Mouse (Mus musculus) CD8-positive naive resting alpha-beta T cell, adult 2 months (primary cell): ENCODE measurements around the gene Hmcn1.

ENCODE experiments used
- DNase-seq, 2 experiments: peaks; one replicate each; pipeline ENCODE4 v3.0.0; 2022; ENCODE audit warnings: low read depth in 2 of 2, low spot score in 2 of 2

The Hmcn1 gene

DNA sequence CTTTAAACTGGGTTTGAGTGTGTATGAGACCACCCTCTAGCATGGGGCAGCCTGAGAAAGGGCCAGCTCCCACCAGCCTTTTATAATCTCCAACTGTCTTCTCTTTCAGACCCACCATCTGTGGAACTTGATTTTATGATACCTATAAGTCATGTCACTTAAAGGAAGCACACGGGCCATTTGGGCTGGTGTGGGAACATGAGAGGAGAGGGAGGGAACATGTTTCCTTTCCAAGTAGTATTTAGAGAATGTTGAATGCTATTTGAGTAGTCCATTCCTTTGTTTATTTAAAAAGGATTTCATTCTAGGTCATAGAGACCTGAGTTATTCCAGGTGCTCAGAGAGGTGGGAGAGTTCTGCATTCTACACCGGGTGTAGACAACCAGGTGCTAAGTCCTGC, 1.4 kb upstream of the Hmcn1 start:
- no peak for DNase-seq

DNA sequence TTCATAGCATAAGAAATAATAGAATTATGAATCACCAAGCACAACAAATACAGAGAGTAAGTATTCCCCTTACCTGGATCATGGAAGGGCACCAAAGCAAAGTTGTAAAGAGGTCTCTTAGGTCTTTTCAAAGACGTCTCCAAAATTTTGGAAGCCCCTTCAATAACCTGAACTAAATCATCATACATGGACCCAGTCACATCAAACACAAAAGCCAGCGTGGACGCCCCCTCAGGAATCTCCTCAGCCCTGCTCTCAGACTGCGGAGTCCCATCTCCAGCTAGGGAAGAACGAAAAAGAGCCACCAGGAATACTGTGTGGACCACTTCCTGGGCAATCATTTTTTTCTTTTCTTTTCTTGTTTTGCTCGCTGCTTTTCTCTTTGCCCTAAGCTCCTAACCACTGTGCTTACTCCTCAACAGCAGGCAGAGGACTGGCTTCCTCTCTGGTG, 499 bp downstream of the Hmcn1 start:
- DNase-seq = no peak

DNA sequence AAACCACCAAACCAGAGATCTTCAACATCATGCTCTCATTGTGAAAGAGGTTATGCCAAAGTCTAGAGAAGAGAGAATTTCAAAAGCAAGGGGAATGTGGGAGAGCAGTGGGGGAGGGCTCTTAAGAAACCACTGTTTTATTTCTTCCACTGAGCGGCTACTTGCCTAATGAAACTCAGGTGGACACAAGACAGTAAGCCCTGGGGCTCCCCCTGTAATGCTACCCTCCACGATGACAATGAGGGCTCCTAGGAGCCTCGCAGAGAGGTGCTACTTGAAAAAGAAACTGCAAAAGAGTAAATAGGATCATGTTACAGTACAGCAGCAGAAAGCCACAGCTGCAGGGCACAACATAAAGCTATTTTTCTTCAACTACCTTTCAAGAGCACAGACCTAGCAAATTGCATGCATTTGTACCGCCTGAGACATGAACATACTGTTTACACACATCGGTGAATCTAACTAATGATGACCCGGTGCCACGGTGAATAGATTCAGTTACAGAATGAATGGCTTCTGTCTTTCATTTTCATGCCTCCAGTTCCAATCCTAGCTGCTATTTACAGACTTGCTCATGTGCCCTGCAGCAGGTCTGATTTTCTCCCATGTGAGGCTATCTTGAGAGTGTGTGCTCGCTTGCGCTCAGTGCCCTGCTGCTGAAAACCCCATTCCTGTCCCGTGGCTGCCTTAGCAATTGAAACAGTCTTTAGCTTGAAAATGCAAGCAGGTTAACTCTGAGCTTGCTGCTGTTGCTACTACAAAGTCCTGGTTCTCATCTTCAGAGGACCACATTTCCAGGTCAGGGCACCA, 1.3 kb downstream of the Hmcn1 start:
- no peak for DNase-seq

DNA sequence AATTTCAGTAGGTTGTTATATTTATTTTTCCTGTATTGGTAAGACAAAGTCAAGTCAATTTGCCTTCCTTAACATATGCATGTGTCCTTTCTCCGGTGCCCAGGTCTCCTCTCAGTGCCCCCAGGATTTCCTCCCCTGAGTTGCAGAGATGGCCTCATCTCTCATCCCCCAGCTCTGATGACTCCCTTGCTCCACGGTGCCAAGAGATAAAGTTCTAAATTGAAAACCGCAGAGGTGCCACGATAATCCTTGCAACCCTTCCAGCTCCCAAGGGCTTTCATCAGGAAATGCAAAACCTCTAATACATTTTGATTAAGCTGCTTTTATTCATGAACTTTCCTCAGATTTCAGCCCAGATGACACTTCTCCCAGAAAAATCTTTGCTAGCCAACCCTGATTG, 8.3 kb downstream of the Hmcn1 start:
- DNase-seq = no peak

DNA sequence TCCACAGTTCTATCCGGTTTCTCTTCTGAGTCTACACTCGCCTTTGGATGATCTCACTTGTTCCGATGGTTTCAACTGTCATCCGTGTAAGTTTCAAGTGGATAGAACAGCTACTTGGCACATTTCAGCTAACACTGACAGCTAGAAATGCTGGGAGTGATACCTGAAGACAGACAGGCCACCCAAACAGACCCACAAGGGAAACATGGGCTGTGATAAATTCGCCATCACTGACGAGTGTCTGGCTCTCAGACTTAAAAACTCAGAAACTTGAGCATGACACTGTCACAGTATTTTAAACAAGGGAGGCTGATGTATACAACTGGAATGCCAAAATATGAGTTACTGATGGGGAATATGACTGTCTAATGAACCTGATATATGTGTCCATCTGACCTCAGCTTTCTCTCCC, 9.1 kb downstream of the Hmcn1 start:
- DNase-seq = no peak

DNA sequence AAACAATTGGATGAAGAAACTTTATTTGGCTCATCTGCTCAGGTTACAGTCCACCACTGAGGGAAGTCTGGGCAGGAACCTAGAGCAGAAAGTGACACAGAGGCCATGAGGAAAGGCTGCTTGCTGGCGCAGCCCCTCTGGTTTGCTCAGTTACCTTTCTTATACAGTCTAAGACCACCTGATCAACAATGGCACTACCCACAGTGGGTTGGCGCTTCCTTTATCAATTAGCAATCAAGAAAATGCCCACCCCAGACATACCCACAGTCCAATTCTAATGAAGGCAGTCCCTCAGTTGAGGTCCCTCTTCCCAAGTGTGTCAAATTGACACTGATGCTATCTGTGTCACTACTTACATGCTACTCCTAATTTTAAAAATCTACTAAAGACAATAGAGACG, 14.6 kb downstream of the Hmcn1 start:
- DNase-seq = no peak

DNA sequence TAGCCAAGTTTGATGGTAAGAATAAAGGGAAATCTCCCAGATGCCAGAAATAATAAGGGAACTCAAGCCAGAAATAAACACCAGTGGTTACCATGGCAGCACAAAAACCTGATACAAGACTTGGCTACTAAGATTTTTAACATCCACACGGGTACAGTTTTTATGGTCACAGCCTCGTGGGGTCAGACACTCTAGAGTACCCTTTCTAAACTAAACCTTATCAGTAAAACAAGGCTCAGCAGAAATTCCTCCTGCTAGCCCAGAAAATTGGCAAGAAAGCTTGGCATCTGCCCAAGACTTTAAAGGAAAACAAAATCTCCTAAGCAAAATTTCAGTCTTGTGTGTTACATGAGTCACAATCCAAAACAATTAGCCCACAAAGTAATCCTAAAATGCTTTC, 17.0 kb downstream of the Hmcn1 start:
- DNase-seq = no peak

DNA sequence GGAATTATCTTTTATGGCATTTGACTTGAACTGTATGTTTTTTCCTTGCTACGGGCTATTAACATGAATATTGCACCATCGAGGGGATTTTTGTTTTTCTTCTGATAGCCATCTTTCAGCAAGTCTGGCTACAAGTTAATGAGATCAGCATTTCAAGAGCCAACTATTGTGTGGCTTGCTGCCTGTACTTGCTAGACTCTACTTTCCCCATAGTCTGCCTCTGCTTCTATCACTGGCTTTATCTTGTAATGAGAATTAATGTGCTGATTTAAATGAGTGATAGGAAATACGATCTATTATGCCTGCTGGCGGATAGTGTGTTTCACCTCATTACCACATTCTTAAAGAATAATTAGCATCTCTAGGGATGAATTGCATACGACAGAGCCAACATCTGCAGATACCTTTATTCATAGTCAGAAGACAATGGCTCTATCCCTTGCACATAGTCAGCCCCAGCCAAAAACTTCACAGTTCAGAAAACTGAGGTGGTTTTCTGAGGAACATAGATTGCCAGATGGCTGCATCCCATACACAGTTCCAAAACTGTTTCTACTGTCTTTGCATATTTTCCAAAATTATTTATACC, 33.7 kb downstream of the Hmcn1 start:
- DNase-seq = no peak

DNA sequence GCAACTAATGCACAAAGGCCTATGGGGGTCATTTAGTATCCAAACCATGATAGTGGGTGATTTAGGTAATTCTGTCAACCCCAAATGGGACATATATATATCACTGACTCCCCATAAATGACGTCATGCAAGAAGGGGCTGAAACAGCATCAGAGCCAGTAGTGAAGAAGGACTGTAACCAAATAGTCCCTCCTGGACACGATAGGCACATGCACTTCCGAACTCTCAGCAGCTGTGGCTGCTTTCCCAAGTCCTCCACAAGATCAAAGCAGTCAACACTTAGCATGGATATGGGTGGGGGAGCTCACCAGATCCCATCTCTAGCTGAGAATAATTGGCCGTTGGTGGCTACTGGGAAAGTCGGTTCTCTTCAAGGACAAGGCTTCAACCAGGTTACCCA, 42.2 kb downstream of the Hmcn1 start:
- DNase-seq = no peak

DNA sequence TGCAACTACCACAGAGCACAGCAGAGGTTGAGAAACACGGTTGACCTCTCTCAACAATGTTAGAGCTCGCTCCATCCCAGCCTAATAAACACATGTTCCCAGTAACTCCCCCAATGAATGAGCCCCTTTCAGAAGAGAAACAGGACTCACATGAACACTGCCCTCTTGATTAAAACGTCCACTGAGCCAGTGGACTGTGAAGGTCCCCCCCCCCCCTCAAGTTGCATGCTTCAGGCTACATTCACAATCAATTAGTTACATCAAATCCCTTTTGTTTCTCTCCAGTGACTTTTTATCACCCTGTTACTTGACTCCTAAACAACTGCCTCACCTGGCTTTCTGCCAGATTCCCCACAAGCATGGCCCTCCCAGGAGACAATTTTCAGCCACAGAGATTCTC, 43.2 kb downstream of the Hmcn1 start:
- DNase-seq = no peak

DNA sequence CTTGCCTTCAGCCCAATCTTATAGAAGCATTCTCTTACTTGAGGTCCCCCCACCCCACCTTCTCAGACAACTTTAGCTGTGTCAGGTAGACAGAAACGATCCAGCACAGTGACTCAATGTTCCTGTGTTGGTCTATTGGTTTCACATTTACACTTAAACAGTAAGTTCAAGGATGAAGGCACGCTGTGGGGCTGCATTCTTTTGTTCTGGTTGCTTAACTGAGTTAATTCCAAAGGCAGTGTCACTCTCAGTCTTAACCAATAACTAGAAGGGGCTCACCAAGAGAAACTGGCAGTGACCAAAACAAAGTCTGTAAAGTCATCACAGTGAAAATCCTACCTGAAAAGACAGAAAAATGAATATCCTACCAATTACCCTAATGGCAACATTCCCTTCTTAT, 44.3 kb downstream of the Hmcn1 start:
- DNase-seq = no peak

DNA sequence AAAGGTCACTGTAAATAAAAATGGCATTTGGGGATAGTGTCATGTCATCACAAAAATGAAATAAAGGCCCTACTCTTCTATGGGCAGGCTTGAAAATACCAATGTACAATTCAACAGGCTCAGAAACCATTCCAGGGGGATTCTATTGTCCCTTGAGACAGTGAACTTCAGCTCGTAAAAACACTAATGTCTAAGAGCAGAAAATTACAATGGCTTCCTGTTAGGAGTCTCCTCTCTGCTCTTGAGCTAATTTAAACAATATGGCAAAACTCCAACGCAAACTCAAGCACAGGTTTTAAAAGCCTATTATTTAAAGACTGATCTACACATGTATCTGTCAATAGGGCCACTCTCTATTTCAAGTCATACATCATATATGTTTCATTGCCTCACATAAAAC, 49.6 kb downstream of the Hmcn1 start:
- DNase-seq = no peak

DNA sequence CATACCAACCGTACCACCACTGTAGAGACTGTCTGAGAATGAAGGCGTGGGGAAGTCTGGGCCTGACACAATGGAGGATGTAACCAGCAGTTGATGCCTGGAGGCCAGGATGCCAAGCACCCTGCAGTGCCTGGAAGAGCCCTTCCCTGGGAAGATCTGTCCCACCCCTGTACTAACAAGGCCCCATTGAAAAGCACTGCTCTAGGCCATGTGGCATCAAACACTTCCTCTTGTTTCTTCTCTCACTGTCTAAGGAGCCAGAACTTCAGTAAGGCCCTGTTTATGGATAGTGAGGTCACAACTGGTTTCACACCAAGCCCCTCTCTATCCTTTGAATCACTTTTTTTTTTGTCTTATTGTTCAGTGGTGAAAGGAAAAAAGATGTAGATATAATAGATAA, 51.1 kb downstream of the Hmcn1 start:
- DNase-seq = no peak

DNA sequence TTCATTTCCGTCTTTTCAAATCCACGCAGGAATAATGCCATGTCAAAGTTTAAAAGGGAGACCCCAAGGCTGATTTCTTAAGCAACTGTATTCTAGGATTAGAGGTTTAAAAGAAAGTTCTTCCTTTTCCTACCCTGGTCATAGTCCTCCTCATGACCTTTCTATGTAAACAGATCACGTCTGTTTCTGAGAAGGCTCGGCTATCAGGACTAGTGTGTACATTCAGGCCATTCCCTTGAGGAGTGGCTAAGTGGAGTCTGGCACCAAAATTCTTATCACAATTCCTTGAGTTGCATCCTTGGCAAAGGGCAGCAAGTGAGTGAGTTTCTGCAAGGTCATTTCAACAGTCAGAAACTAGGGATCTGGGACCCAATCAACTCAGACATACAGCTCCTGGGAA, 56.4 kb downstream of the Hmcn1 start:
- DNase-seq = no peak

DNA sequence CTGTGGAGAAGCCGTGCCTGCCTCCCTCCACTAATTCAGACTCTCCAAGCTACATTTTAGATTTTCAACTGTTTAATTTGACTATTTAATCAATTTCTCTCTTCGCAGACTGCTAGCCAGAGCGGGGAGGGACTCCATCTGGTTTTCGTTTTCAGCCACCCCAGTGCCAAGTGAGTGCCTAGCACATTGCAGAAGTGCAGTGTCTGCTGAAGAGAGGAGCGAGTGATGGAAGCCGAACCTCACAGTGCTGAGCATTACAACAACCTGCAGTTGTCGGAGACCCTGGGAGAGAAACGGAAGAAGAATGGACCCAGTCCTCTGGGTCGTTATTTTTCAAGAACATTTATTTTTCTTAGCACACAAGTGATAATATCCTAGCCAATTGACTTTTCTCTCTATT, 59.6 kb downstream of the Hmcn1 start:
- no peak for DNase-seq

DNA sequence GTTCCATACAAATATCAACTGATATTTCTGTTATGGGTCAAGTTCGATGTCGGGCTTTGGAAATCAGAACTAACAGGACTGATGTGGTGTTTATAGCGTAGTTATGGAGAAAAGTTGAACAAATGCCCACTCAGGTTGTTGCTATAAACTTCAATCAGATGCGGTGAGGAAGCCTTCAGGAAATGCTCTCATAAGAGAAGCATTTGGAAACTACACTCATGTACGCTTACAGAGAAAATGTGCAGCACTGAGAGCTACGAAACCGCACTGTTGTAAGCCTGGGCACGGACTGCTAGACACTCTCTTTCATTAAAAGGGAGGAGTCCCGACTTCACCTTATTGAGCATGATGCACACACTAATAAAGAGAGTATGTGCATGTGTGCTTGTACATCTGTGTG, 72.4 kb downstream of the Hmcn1 start:
- no peak for DNase-seq

DNA sequence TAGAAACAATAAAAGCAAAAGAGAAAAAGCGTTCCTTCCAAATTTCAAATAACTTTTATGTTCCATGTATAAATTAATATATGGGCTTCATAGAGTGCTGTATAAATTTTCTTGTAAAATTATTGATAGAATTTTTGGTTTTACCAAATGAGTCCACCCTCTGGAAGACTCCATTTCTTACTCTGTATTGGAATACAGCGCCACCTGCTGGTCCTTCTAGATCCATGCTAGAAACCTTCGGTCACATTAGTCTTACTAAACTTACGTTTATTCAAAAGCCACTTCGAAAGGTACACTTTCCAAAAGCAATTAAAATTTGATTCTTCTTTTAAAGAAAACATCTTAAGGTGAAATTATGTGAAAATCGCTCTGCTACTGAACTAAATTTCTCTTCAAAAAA, 73.0 kb downstream of the Hmcn1 start:
- peak in 1 of 2 experiments; percentile 14 for DNase-seq

DNA sequence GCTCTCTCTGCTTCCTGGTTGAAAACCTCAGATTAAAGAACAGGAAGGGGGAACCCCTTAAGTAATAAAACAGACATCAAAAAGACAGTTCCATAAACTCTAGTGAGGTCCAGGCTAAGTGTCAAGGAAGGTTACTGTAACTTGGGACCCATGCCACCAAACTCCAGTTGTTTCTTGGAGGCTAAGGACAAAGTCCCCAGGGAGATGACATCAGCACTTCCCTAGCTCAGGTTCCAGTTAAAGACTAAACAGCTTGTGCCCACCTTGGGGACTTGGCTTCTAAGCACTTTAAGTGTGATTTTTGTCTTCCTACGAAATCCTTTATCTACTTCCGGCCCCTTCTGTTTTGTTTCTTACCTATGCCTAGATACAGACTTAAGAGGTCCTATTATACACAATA, 78.3 kb downstream of the Hmcn1 start:
- DNase-seq = no peak

DNA sequence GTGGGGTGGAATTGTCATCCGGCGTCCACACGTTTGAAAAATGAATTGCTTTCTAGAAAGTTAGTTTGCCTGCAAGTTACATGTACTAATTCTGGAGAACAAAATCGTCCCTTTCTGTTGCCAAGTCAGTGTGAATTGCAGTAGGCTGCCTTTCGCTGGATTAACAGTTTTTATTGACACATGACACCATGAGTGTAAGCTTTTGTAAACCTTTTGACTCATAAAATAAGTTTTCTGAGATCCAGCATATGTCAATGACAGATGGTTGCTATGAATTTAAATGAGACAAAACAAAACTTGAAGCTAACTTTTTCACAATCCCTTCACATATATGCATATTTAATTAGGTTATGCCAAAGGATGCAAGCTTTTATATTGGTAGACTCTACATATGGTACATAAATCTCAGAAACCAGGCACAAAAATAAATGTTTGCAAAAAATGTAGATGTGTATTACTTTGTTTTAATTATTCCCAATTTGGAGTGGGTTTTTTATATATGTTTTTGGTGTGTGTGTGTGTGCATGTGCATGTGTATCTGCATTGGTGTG, 79.6 kb downstream of the Hmcn1 start:
- DNase-seq = no peak

DNA sequence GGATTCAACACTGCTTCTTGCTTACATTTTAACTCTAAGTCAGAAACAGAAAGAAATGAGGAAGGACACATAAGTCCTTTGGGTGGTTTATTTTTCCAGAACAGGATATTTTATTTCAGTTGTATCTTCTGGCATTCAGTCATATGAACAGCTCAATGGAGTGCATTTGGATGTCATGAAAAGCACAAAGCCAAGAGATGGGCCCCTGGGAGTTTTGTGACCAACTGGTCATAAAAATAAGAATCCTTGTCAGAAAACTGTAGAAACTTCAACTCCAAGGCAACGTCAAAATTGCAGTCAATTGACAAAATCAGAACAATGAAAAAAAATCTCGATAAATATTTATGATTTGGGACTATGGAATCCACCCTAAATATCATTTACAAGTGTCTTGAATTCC, 83.6 kb downstream of the Hmcn1 start:
- no peak for DNase-seq

DNA sequence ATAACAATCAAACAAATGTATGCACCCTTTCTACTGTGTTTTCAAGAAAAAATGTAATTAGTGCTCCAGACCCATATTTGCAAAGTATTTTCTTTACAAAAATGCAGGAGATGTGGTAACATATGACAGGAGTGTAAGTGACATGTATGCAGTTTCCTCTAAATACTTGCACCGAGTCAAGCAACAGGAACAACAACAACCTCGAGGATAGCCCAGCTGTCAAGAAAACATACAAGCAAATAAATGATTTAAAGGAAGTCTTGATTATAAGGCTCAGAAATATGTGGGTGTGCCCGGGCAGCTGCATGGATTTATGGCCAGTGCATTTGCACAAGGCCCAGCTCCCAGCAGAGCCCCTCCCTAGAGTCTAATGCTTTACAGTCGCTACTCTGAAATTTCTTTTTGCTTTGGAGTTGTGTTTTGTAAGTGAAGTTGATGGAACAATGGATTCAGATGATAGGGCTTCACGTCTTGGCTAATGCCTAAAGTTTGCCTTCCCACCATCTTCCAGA, 99.5 kb downstream of the Hmcn1 start:
- DNase-seq = no peak

DNA sequence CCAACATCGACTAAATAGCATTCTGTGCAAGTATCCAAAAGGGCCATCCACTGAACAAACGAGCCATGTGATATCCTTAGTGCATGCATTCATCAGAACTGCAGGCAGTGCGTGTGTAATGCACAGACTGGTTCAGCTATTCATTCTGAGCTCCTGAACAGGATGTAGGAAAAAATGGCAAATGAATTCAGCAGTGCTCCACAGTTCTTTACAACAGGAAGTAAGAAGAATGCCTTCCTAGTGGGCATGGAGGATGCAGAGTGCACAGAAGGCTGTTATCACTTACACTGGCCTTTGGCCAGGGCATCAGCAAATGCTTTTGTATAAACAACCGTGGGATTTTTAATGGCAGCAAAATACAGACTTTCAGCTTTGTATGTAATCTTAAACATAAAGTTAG, 103.2 kb downstream of the Hmcn1 start:
- DNase-seq = no peak

DNA sequence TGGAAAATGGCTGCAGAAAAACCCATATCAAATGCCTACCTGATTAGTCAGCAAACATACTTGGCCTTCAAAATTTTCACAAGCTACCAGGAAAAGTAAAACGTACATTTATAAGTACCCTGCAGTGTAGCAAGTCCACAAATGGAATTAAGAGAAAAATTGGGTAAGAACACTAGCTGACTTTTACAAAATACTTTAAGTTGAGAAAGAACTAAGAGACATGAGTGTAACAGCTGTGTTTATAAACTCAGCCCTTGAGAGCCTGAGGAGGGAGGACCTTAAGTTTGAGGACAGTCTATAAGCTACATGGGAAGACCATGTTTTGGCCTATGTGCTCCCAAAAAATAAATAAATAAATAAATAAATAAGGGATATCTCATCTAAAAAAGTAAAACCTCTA, 107.0 kb downstream of the Hmcn1 start:
- no peak for DNase-seq
